Mouse (Mus musculus): ENCODE measurements around the gene Gm11127.
"Not testable (repeated sequence)": the region's sequence is repeated elsewhere in the genome, so short reads cannot be mapped to it uniquely, and the experiment has no call there.

Gene Gm11127

DNA sequence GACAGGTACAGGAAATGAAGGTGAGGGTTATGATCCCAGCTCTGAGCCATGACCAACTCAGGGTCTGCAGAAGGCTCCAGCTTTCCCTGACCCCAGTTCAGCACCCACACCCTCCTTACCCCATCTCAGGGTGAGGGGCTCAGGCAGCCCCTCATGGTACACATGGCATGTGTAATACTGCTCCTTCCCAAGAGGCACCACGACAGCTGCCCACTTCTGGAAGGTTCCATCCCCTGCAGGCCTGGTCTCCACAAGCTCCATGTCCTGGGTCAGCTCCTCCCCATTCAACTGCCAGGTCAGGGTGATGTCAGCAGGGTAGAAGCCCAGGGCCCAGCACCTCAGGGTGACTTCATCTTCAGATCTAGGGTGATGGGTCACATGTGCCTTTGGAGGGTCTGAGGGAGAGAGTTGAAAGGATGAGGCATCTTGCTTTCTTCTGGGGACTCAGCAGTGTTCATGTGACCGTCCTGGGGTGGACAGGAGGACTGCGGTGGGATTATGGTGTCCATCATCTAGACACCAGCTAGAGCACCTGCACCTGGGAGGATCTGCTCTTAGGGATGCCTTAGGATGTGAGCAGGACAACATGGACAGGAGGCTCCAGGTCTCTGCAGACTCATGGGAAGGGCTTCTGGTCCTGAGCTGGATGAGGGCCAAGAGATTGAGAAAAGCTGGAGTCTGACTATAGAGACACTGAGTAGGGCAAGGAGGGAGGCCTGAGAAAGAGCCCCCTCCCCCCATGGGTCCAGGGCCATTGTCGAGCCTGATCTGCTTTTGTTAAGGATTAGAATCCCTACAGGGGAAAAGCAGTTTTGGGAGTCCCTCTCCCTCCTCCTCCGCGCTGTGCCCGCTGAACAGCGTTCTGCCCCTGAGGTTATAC lies 27.2 kb downstream of the Gm11127 start:
- not testable (repeated sequence) for DNase-seq

DNA sequence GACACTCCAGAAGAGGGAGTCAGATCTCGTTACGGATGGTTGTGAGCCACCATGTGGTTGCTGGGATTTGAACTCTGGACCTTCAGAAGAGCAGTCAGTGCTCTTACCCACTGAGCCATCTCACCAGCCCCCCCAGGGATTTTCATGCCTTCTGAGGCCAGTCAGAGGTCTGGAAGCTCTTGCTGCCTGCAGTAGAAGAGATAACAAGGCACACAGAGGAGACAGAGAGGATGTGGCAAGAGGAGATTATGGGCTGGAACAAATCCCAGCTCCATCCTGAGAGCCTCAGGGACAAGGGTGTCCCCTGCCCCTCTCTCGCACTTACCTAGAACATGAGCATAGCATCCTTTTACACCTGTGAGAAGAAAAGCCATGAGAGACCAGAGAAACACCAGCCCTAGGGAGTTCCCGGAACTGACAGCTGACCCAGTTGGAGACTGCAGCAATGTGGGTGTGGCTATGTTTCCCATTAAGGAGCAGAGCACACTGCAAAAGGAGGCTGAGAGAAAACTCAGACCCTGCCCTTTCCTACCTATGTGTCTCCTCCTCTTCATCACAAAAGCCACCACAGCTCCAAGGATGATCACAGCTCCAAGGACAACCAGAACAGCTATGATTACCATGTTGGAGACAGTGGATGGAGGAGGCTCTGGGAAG lies 28.0 kb downstream of the Gm11127 start:
- peak; percentile 58 for DNase-seq

DNA sequence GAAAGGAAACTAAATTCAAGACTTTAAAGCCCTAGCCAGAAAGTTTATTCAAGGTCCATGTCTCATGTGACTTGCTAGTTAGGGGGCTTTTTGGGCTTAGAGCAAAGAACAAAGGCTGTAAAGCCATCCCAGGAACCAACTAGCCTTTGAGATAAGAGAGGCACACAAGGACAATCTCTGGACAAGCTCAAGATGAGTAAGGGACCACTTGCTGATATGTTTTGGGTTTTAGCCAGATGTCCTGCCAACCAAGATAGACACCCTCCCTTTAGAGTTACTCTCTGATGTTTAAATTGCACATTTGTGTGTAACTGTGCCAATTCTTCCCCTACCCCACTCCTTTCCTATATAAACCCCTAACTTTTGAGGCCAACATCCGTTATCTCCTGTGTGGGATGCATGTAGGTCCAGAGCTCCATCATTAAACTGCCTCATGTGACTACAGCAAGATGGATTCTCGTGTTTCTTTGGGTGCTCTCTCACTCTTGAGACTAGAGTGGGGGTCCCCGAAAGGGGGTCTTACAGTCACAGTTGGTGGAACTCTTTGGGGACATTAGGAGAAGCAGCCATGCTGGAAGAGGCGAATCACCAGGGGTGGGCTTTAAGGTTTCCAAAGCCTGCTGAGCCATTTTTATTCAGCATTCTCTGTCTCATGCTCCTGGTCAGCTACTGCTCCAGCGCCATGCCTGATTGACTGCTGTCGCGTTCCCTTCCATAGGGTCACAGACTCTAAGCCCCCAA lies 29.1 kb downstream of the Gm11127 start:
- DNase-seq = no peak

DNA sequence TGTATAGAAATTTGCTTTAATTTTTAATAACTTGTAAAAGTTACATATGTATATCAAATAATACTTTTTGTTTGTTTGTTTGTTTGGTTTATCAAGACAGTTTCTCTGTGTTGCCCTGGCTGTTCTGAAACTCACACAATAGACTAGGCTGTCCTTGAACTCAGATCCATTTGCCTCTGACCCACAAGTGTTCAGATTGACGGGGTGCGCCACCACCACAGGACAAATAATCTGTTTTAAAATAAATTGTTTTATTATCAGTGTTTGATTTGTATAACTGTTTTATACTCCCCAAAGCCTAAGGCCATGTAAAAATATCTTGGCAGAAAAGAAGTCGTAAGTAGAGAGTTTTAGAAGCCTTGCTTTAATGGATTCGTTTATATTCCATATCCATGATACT lies 30.5 kb downstream of the Gm11127 start:
- no peak for DNase-seq

DNA sequence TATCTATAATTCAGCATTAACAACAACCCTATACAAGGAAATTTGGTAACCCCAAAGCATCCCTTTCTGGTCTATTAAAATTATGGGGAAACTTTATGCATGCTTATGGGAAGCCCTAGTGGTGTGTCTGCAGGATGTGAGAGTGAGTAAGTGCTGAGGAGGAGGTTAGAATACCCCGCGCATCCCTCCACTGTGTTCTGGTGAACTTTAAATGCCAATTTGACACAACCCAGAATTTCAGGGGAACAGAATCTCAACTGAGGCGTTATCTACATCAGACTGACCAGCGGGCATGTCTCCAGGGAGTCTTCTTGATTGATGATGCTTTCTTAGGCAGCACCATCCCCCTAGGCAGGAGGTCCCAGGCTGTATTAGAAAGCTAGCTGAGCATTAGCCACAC lies 32.3 kb downstream of the Gm11127 start:
- DNase-seq = no peak

DNA sequence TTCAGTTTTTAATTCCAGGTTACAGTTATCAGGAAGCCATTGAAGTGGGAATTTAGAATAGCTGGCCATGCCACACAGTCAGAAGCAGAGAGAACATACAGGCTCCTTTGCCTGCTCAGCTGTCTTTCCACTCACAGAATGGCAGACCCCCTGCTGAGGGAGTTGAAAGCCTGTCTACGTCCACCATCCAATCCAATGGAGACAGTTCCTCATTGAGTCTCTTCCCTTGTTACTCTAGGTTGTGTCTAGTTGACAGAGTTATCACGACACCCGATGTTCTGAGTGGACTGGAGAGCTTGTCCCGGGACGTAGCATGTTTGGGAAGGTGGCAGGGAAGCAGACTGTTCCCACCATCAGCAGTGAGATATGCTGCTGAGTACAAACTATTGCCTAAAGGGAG lies 33.0 kb downstream of the Gm11127 start:
- no peak for DNase-seq

DNA sequence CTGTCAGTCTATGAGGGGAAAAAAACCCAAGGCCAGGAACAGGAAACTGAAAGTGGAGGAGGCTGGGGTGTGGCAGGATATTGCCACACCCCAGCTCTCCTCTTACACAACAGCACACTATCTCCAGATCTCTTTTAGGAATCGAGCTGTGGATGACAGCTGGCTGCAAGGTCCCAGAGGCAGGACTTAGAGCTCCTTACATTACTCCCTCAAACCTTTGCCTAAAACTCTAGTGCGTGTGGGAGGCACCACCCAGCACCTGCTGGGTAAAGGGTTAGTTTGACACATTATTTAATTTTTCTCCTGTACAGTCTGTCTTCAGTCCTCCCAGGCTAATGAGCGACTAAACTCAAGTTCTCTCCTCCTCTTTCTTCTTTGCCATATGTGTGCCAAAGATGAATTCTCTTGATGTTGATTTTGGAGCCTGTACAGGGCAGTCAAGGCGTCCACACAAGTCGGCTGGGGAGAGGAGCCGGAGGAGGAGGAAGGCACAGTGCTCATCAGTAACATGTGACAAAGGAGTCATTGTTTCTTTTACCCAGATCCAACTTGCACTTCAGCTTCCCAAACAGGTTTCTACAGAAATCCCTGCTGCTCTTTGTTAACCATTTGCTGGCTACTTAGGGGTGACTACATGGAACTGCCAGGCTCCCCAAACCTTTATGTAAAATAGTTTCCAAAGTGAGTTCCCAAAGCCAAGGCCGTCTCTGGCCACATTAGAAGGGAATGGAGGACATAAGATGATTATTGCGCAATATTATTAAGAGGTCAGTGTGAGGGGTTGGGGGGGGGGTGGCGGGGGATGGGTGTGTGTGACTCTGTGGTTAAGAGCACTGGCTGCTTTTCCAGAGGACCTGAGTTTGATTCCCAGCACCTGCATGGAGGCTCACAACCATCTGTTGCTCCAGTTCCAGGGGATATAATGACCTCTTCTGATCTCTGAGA lies 34.2 kb downstream of the Gm11127 start:
- DNase-seq = peak; percentile 48

DNA sequence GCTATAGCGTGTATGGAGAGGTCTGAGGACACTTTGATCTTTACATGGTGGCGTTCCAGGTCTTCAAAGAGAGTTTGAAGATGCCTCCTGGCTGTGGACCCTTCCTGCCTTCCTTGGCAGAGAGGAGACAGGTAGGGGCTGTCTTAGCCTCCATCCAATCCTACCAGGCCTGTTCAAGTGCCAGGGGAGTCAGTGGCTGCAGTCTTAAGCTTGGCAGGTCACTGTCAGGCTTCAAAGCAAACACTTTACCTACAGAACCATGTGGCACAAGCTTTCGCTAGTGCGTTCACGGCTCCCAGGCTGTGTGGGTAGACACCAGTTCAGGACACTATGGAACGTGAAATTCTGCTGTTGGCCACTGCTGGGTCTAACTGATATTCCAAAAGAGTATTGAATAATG lies 35.2 kb downstream of the Gm11127 start:
- DNase-seq = no peak

DNA sequence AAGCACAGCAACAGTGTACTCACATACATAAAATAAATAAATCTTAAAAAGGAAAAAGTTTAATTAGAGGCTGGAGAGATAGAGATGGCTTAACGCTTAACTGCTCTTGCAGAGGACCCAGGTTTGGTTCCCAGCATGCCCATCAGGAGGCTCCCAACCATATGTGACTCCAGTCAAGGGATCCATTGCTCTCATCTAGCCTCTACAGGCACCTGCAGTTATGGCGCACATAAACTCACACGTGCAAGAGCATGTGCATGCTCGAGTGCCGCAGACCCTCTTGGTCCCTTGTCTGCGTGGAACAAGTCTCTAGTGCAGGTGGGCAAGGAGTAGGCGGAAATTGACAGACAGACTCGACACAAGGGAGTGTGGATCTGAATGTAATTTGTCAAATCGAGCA lies 36.1 kb downstream of the Gm11127 start:
- DNase-seq = no peak

DNA sequence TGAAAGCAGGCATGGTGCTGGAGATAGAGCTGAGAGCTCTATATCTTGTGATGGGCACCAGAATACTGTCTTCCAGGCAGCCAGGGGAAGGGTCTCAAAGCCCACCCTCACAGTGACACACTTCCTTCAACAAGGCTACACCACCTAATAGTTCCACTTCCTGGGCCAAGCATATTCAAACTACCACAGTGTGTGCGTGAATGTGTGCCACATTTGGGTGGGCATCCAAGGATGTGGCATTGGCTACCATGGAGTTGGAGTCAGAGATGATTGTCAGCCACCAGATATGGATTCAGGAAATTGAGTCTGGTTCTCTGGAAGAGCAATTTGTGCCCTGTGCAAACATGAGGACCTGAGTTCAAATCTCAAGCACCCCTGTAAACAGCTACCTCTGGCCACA lies 36.9 kb downstream of the Gm11127 start:
- DNase-seq = no peak

DNA sequence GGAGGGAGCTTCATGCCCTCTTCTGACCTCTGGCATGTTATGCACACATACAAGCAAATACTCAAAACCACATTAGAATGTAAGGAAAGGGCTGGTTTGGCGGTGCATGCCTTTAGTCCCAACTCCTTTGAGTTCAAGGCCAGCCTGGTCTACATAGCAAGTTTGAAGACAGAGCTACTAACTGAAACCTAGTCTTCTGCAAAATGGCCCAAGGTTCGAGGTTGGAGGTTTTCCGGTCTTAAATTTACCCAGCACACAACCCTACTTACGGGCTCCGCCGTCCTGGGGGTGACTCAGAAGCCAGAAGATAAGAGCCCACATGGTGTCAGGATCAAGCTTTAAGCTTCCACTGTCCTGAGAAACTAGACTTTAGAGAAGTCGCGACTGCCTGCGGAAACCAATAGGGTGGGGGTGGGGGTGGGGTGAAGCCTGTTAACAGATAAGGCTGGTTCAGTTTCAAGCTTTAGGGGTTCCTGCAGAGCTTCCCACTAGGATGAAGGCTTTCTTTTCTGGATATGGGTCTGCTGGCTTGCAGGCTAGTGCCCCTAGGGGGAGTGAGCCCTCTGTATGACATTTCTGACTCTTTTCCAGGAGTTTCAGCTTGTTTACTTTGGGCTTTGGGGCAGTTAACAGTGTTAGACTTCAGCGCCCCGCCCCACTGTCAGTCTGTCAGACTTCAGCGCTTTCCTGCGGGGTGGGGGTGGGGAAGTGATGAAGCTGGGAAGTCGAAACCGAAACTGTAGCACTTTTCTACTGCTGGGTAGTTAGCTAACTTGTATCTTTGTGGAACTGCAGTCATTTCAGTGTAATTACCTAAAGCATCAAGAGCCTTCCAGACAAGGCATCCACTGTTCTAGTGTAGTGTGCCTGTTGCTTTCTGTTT lies 37.7 kb downstream of the Gm11127 start, which contains the start of gene H2-T24:
Gene H2-T24, minus strand, starts transcription at position 370 of the 883 bp plus-strand sequence.
- peak; percentile 85 for DNase-seq

DNA sequence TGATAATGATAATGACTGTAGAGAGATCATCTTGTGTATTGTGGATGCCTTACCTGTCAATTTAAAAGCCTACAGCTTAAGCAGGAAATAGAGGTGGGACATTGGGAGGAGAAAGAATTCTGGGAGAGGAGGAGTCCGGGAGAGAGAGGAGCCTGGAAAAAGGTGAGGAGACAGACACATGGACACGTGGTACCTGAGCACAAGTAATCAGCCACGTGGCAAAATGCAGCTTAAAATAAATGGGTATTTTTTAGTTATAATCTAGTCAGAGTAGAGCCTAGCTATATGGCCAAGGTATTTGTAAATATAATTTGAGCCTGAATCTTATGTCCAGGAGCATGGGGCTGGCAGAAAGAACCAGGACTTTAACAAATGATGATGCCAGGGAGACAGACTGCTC lies 38.7 kb downstream of the Gm11127 start:
- no peak for DNase-seq

DNA sequence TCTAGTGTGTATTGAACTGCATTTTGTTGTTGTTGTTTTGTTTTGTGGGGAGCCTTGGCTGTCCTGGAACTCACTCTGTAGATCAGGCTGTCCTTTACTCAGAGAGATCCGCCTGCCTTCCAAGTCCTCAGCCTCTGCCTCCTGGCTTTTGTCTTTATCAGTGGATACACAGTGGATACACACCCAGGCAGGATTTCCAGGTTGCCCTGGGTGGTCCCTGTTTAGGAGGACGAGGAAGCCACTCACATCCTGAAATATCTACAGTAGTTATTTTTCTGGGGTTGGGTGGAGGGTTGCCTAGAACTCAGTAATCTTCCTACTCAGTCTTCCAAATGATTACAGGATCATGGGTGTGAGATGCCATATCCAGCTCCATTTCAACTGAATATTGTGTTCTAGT lies 39.2 kb downstream of the Gm11127 start:
- peak; percentile 57 for DNase-seq

DNA sequence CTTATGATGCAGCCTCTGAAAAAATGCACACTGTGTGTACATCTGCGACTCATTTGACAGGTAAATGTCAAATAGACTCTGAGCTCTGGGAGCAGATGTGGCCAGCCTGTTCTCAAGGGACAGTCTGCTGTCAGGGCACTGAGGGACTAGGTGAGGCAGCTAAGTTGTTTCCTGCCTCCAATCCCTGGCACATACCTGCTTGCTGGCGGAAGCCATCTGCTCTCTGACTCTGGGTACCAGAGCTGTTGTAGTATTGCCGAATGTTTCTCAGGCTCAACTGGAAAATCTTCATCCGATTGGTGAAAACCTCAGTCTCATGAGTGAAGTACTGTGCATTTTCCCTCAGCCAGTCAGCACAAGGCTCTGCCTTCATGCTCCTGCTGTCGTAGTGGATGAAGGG lies 41.1 kb downstream of the Gm11127 start:
- DNase-seq = no peak

DNA sequence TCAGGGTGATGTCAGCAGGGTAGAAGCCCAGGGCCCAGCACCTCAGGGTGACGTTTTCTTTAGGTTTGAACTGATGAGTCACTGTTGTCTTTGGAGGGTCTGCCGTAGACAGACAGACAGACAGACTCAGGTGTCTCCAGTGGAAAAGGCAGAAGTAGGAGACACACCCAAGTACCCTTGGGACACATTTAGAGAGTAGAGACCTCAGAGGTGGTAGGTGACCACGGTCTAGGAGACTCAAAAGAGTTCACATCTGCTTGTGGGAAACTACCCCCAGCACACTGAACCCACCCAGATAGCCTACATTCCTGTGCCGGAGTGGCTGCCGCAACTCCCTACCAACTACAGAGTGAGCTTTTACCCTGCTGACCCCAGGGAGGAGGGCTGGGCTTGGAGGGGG lies 43.2 kb downstream of the Gm11127 start:
- DNase-seq = no peak
